In the genomic region with DNA sequence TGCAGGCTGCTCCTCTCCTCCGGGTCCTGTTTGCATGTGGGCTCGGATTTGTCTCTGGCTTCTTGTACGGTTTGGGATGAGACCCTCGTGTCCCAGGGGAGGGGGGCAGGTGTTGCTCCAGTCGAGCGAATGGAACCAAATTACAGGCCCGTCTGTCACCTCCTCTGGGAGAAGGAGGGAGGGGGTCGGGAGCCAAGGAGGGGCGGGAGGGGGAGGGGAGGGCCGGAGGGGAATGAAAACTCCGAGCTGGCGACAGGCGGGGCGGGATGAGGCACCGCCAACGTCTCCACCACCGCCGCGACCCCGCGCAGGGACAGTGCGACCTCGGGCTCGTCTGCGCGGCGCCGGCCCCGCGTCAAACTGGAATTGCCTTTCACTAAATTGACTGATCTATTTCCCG, we compare ENCODE assay signal across 8 mouse cellular contexts. TPM values are rescaled to one million over a fixed set of nuclear protein-coding genes. Genes with fewer than 3 reads are reported as not detected.
DNase-seq lines count a peak whose midpoint lies in the region; ATAC-seq and TF ChIP-seq lines count a peak whose summit lies in the region.

No protein-coding gene starts in this region.

- no peak overlapping the region for H3K27ac ChIP-seq in lung, embryonic 14.5 days (ENCODE audit: low read depth)
- peak overlapping the region; percentile 75 for H3K27ac ChIP-seq in forebrain, embryonic 10.5 days
- H3K27ac ChIP-seq in limb, embryonic 10.5 days, result peak overlapping the region; percentile 70; the same call in 1 of the 2 replicates
- 0 out of 2 replicates have a peak overlapping the region, but pooled peaks have one; percentile 23 for H3K27ac ChIP-seq in neural tube, embryonic 15.5 days (replicated peaks)

- 0 out of 2 replicates have a peak, but pooled peaks cover 5% of the 10 kb centered on the region for H3K4me1 ChIP-seq in lung, embryonic 14.5 days (ENCODE audit: insufficient read depth)
- H3K4me1 ChIP-seq in forebrain, embryonic 10.5 days, result peaks cover 40% of the 10 kb centered on the region
- H3K4me1 ChIP-seq in limb, embryonic 10.5 days, result peaks cover 41% of the 10 kb centered on the region
- peaks cover 11% of the 10 kb centered on the region for H3K4me1 ChIP-seq in neural tube, embryonic 15.5 days

- under 1% methylated on average over 29 of the region's 31 CpGs for WGBS in lung, embryonic 14.5 days
- WGBS in forebrain, embryonic 10.5 days, result 1% methylated on average over 31 of the region's 31 CpGs
- WGBS in limb, embryonic 10.5 days, result under 1% methylated on average over 31 of the region's 31 CpGs
- WGBS in neural tube, embryonic 15.5 days, result under 1% methylated on average over 28 of the region's 31 CpGs

- peak overlapping the region; percentile 66 for H3K4me2 ChIP-seq in lung, embryonic 14.5 days
- H3K4me2 ChIP-seq in neural tube, embryonic 15.5 days, result peak overlapping the region; percentile 65

- no peaks in the 10 kb centered on the region for H3K36me3 ChIP-seq in lung, embryonic 14.5 days (ENCODE audit: insufficient read depth)
- H3K36me3 ChIP-seq in forebrain, embryonic 10.5 days (replicated peaks), result no peaks in the 10 kb centered on the region
- H3K36me3 ChIP-seq in limb, embryonic 10.5 days, result no peaks in the 10 kb centered on the region
- no peaks in the 10 kb centered on the region for H3K36me3 ChIP-seq in neural tube, embryonic 15.5 days

- ATAC-seq in lung, embryonic 14.5 days (ENCODE audit: insufficient read depth), result peak; percentile 36; the same call in 1 of the 2 replicates
- peak; percentile 59; the same call in 1 of the 2 replicates for ATAC-seq in neural tube, embryonic 15.5 days (ENCODE audit: low FRiP score)

- TF ChIP-seq CTCF in lung, embryonic 14.5 days (IDR thresholded peaks at IDR 0.05; ENCODE audit: low read depth), result no peak

- H3K9ac ChIP-seq in lung, embryonic 14.5 days, result no peak overlapping the region; the same call in 1 of the 2 replicates
- H3K9ac ChIP-seq in neural tube, embryonic 15.5 days (replicated peaks), result no peak overlapping the region

- H3K27me3 ChIP-seq in lung, embryonic 14.5 days (ENCODE audit: insufficient read depth, low read length), result peaks cover 15% of the 10 kb centered on the region; the same call in 1 of the 2 replicates
- H3K27me3 ChIP-seq in forebrain, embryonic 10.5 days (ENCODE audit: poor library complexity, severe bottlenecking), result peaks cover 56% of the 10 kb centered on the region
- H3K27me3 ChIP-seq in limb, embryonic 10.5 days (ENCODE audit: low read depth, poor library complexity, severe bottlenecking), result peaks cover 31% of the 10 kb centered on the region
- H3K27me3 ChIP-seq in neural tube, embryonic 15.5 days (replicated peaks), result no peaks in the 10 kb centered on the region

- peak; percentile 23 for DNase-seq in lung, embryonic 14.5 days
- DNase-seq in lung, postnatal 10 days, result no peak
- peak; percentile 44 for DNase-seq in forebrain, embryonic 10.5 days (ENCODE audit: extremely low spot score, low spot score)
- peak; percentile 45 for DNase-seq in limb, embryonic 10.5 days (ENCODE audit: low spot score)
- no peak for DNase-seq in urinary bladder, adult 18-20 months (ENCODE audit: low spot score in 2 of 2)
- no peak for DNase-seq in left cerebral cortex, adult 18-20 months (ENCODE audit: low spot score in 2 of 2)
- DNase-seq in lung, postnatal 14 days, result no peak

- H3K4me3 ChIP-seq in lung, embryonic 14.5 days (ENCODE audit: low read depth, low read length), result peak overlapping the region; percentile 30
- H3K4me3 ChIP-seq in forebrain, embryonic 10.5 days, result peak overlapping the region; percentile 52
- peak overlapping the region; percentile 53 for H3K4me3 ChIP-seq in limb, embryonic 10.5 days
- peak overlapping the region; percentile 27 for H3K4me3 ChIP-seq in neural tube, embryonic 15.5 days (replicated peaks)

- no peaks in the 10 kb centered on the region for H3K9me3 ChIP-seq in lung, embryonic 14.5 days (ENCODE audit: low read depth, low read length)
- no peaks in the 10 kb centered on the region for H3K9me3 ChIP-seq in forebrain, embryonic 10.5 days
- H3K9me3 ChIP-seq in limb, embryonic 10.5 days (replicated peaks), result no peaks in the 10 kb centered on the region
- H3K9me3 ChIP-seq in neural tube, embryonic 15.5 days (replicated peaks), result no peaks in the 10 kb centered on the region

RNA-seq across cellular contexts. Expression of a gene that starts 13.5 kb away (rescaled TPM):
- not detected in 2 replicates for polyA plus RNA-seq in lung, embryonic 14.5 days (2014; fragmentation: Nextera tagmentation; extraction: Ambion mirVana)
- polyA plus RNA-seq in forebrain, embryonic 10.5 days (2016; fragmentation: Nextera tagmentation; extraction: Ambion mirVana), result 10.4 and 16.5 TPM in 2 replicates
- polyA plus RNA-seq in limb, embryonic 10.5 days (2016; fragmentation: Nextera tagmentation; extraction: Ambion mirVana), result 0.13 and 0.14 TPM in 2 replicates
- 14.9 and 19.2 TPM in 2 replicates for polyA plus RNA-seq in neural tube, embryonic 15.5 days (2015; fragmentation: Nextera tagmentation; extraction: Ambion mirVana)
- total RNA-seq in left cerebral cortex, adult 18-20 months (2021), result under 1 TPM; 0.16 to 0.40 TPM

Comparison
In these comparisons a context has a peak if more than half of its experiments do, and no peak if none do; other contexts are left out.
1. DNase-seq: peak in lung, embryonic 14.5 days (single experiment), forebrain, embryonic 10.5 days (single experiment) and limb, embryonic 10.5 days (single experiment); none in lung, postnatal 10 days (single experiment), urinary bladder, adult 18-20 months (0 of 2), left cerebral cortex, adult 18-20 months (0 of 2) and lung, postnatal 14 days (single experiment).
2. Peak in every context shown above with its lines, with median percentiles within 50 percentile points of each other: H3K4me3 ChIP-seq.